Mouse (Mus musculus) adrenal gland, postnatal 14 days (tissue): Measurements from ENCODE around the gene Dgat2. TPM values are rescaled to one million over a fixed set of nuclear protein-coding genes. Genes with fewer than 3 reads are reported as not detected.

Experiments
- DNase-seq: peaks from one replicate; pipeline ENCODE4 v3.0.0; 2021; ENCODE audit warnings: mixed read lengths
- total RNA-seq: library from RNA; stranded (reverse); gene quantifications from 2 replicates; pipeline ENCODE4 v1.2.3, GENCODE M21; 2021

Gene Dgat2
- total RNA-seq, 1 experiment from 2014 or later, result 831 TPM

- DNase-seq, result no peak
Observed at GRCm38 (mm10) chr7:99193926-99194325, 11.4 kb upstream of the Dgat2 start.

- no peak for DNase-seq
Observed at GRCm38 (mm10) chr7:99191411-99191810, 8.9 kb upstream of the Dgat2 start.

- no peak for DNase-seq
Observed at GRCm38 (mm10) chr7:99189885-99190284, 7.4 kb upstream of the Dgat2 start.

GRCm38 (mm10) chr7:99188630-99189029 lies 6.1 kb upstream of the Dgat2 start:
- peak; percentile 77 for DNase-seq

GRCm38 (mm10) chr7:99187451-99187850 lies 4.9 kb upstream of the Dgat2 start:
- peak; percentile 60 for DNase-seq

- no peak for DNase-seq
Observed at GRCm38 (mm10) chr7:99185405-99185804, 2.9 kb upstream of the Dgat2 start.

GRCm38 (mm10) chr7:99183751-99184150 lies 1.2 kb upstream of the Dgat2 start:
- no peak for DNase-seq

- no peak for DNase-seq
Observed at GRCm38 (mm10) chr7:99181619-99182431, 694 bp downstream of the Dgat2 start.

- DNase-seq, result no peak
Observed at GRCm38 (mm10) chr7:99180162-99180561, 2.4 kb downstream of the Dgat2 start.

GRCm38 (mm10) chr7:99179271-99179670 lies 3.2 kb downstream of the Dgat2 start:
- DNase-seq, result no peak

- DNase-seq, result no peak
Observed at GRCm38 (mm10) chr7:99177386-99177785, 5.1 kb downstream of the Dgat2 start.

GRCm38 (mm10) chr7:99175666-99176065 lies 6.9 kb downstream of the Dgat2 start:
- DNase-seq, result no peak

GRCm38 (mm10) chr7:99175118-99175517 lies 7.4 kb downstream of the Dgat2 start:
- DNase-seq, result no peak

GRCm38 (mm10) chr7:99174006-99174405 lies 8.5 kb downstream of the Dgat2 start:
- DNase-seq, result no peak

- DNase-seq, result no peak
Observed at GRCm38 (mm10) chr7:99172898-99173297, 9.6 kb downstream of the Dgat2 start.

- no peak for DNase-seq
Observed at GRCm38 (mm10) chr7:99171730-99172463, 10.6 kb downstream of the Dgat2 start.

GRCm38 (mm10) chr7:99170519-99170918 lies 12.0 kb downstream of the Dgat2 start:
- no peak for DNase-seq

- no peak for DNase-seq
Observed at GRCm38 (mm10) chr7:99169717-99170403, 12.7 kb downstream of the Dgat2 start.

GRCm38 (mm10) chr7:99168756-99169155 lies 13.8 kb downstream of the Dgat2 start:
- DNase-seq, result no peak

GRCm38 (mm10) chr7:99167939-99168338 lies 14.6 kb downstream of the Dgat2 start:
- DNase-seq, result no peak

GRCm38 (mm10) chr7:99166159-99166558 lies 16.4 kb downstream of the Dgat2 start:
- DNase-seq, result no peak

GRCm38 (mm10) chr7:99164873-99165410 lies 17.6 kb downstream of the Dgat2 start:
- DNase-seq, result no peak

GRCm38 (mm10) chr7:99162462-99162861 lies 20.1 kb downstream of the Dgat2 start:
- no peak for DNase-seq
